Mouse (Mus musculus) erythroid progenitor cell, adult 5-6 weeks (primary cell): ENCODE measurements around the gene Glipr2. TPM values are rescaled to one million over a fixed set of nuclear protein-coding genes. Genes with fewer than 3 reads are reported as not detected.
A peak's percentile ranks its signal among the peaks of the same experiment; 100 is the strongest.

ENCODE experiments used
- ATAC-seq: replicated peaks from 2 replicates; pipeline ENCODE4 v1.8.0; 2016; ENCODE audit warnings: moderate number of reproducible peaks, mild to moderate bottlenecking, moderate TSS enrichment, inconsistent platforms; ENCODE audit not compliant: poor library complexity, low FRiP score, severe bottlenecking
- total RNA-seq, 2 experiments: library from RNA; stranded (forward) in 1 of 2; stranded (reverse) in 1 of 2; fragments of 150-400 nt in 1 of 2; fragments of 186-747, 209-891 nt in 1 of 2; gene quantifications; 2 replicates each; pipeline versions ENCODE4 v1.2.3 to v1.2.4; 2015 to 2017; ENCODE audit warnings: low replicate concordance in 2 of 2

The Glipr2 gene
- total RNA-seq, 2 experiments from 2014 or later, result 9.6 to 10.7 TPM

- ATAC-seq, result no peak
Observed at GRCm38 (mm10) chr4:43994342-43994741, 37.1 kb downstream of the Glipr2 start.

GRCm38 (mm10) chr4:44003622-44004021 lies 46.4 kb downstream of the Glipr2 start:
- peak; percentile 94 for ATAC-seq

- peak; percentile 89 for ATAC-seq
Observed at GRCm38 (mm10) chr4:44004126-44004525, 46.9 kb downstream of the Glipr2 start, which contains the start of gene Clta. Clta (plus strand) TSS chr4:44004452.

GRCm38 (mm10) chr4:44004623-44005409 lies 47.6 kb downstream of the Glipr2 start:
- ATAC-seq, result peak; percentile 27

GRCm38 (mm10) chr4:44010176-44010575 lies 53.0 kb downstream of the Glipr2 start:
- no peak for ATAC-seq

GRCm38 (mm10) chr4:44010893-44011292 lies 53.7 kb downstream of the Glipr2 start:
- no peak for ATAC-seq

- no peak for ATAC-seq
Observed at GRCm38 (mm10) chr4:44011799-44012198, 54.6 kb downstream of the Glipr2 start.

- peak; percentile 100 for ATAC-seq
Observed at GRCm38 (mm10) chr4:44012376-44013367, 55.5 kb downstream of the Glipr2 start.

- ATAC-seq, result no peak
Observed at GRCm38 (mm10) chr4:44013391-44014070, 56.3 kb downstream of the Glipr2 start.

- no peak for ATAC-seq
Observed at GRCm38 (mm10) chr4:44016071-44016470, 58.9 kb downstream of the Glipr2 start.

- no peak for ATAC-seq
Observed at GRCm38 (mm10) chr4:44016791-44017190, 59.6 kb downstream of the Glipr2 start.

- no peak for ATAC-seq
Observed at GRCm38 (mm10) chr4:44022323-44022722, 65.1 kb downstream of the Glipr2 start.

GRCm38 (mm10) chr4:44022766-44023165 lies 65.6 kb downstream of the Glipr2 start:
- no peak for ATAC-seq

GRCm38 (mm10) chr4:44023681-44024080 lies 66.5 kb downstream of the Glipr2 start:
- ATAC-seq, result no peak

GRCm38 (mm10) chr4:44024241-44024640 lies 67.0 kb downstream of the Glipr2 start:
- ATAC-seq, result no peak

GRCm38 (mm10) chr4:44025570-44025969 lies 68.4 kb downstream of the Glipr2 start:
- no peak for ATAC-seq
